Mouse (Mus musculus) heart, embryonic 15.5 days (tissue): ENCODE data around the gene Fam90a1b. TPM values are rescaled to one million over a fixed set of nuclear protein-coding genes. Genes with fewer than 3 reads are reported as not detected.
"Not testable (repeated sequence)": the region's sequence is repeated elsewhere in the genome, so short reads cannot be mapped to it uniquely, and the experiment has no call there.

Source experiments
- ATAC-seq: fragments of 200-750 bp; cut with Nextera tagmentation; replicated peaks from 2 replicates; pipeline ENCODE4 v1.8.0; 2017; ENCODE audit warnings: low read depth, moderate TSS enrichment; ENCODE audit not compliant: insufficient number of reproducible peaks, insufficient read depth, low FRiP score
- H3K27ac ChIP-seq: fragments of 300-500 bp; sonication (generic); 2 replicates; pipeline ENCODE4 v1.5.1; 2015; ENCODE audit warnings: mild to moderate bottlenecking, inconsistent platforms
- H3K27me3 ChIP-seq: fragments of 300-500 bp; sonication (generic); 2 replicates; pipeline ENCODE4 v1.6.1; 2015; ENCODE audit warnings: inconsistent platforms
- H3K36me3 ChIP-seq: fragments of 300-500 bp; sonication (generic); 2 replicates; pipeline ENCODE4 v1.6.1; 2015; ENCODE audit warnings: mild to moderate bottlenecking, inconsistent platforms
- H3K4me1 ChIP-seq: fragments of 300-500 bp; sonication (generic); replicated peaks from 2 replicates; pipeline ENCODE4 v1.6.1; 2015; ENCODE audit warnings: inconsistent platforms
- H3K4me2 ChIP-seq: fragments of 300-500 bp; sonication (generic); 2 replicates; pipeline ENCODE4 v1.6.1; 2015; ENCODE audit warnings: inconsistent platforms, mild to moderate bottlenecking, moderate library complexity
- H3K4me3 ChIP-seq: fragments of 300-500 bp; sonication (generic); 2 replicates; pipeline ENCODE4 v1.5.1; 2015; ENCODE audit warnings: mild to moderate bottlenecking, inconsistent platforms
- H3K9ac ChIP-seq: fragments of 300-500 bp; sonication (generic); 2 replicates; pipeline ENCODE4 v1.6.1; 2015; ENCODE audit warnings: mild to moderate bottlenecking, inconsistent platforms
- H3K9me3 ChIP-seq: fragments of 300-500 bp; sonication (generic); replicated peaks from 2 replicates; pipeline ENCODE4 v1.6.1; 2016; ENCODE audit warnings: inconsistent platforms
- WGBS: fragments of 180-500 bp; shearing (Covaris S2); methylation state at CpG from one replicate; pipeline ENCODE4 v1.1.7; 2015; ENCODE audit warnings: mixed read lengths; 5-methylcytosine and 5-hydroxymethylcytosine counted together
- microRNA-seq: library from miRNA; unstranded; fragments of <30 nt; microRNA quantifications from one replicate; pipeline ENCODE4, GENCODE M21; 2016
- polyA plus RNA-seq: library from polyadenylated mRNA; unstranded; fragments of >200 nt; fragmentation: Nextera tagmentation; extraction: Ambion mirVana; gene quantifications from 2 replicates; pipeline ENCODE4 v1.2.1, GENCODE M21; 2015

The Fam90a1b gene
- polyA plus RNA-seq = not detected in 2 replicates

- WGBS = 9% methylated on average over 46 of the region's 46 CpGs
- Histone ChIP-seq H3K27ac (peak within 1 kb of the TSS; percentile 85), H3K9me3 (no peaks in the 10 kb centered on the region), H3K9ac (peak within 1 kb of the TSS; percentile 70), H3K4me3 (peak within 1 kb of the TSS; percentile 69), H3K4me1 (peaks cover 8% of the 10 kb centered on the region; the same call in 1 of the 2 replicates), H3K4me2 (peak within 1 kb of the TSS; percentile 63), H3K36me3 (no peaks in the 10 kb centered on the region), H3K27me3 (peaks cover 57% of the 10 kb centered on the region)
- ATAC-seq = peak; percentile 99
Measured at GRCm38 (mm10) chrX:94366670-94367241, at the start of gene Fam90a1b, which contains the start of gene Apoo. Fam90a1b (minus strand) TSS chrX:94366777. Apoo (plus strand) TSS chrX:94367117.

DNA sequence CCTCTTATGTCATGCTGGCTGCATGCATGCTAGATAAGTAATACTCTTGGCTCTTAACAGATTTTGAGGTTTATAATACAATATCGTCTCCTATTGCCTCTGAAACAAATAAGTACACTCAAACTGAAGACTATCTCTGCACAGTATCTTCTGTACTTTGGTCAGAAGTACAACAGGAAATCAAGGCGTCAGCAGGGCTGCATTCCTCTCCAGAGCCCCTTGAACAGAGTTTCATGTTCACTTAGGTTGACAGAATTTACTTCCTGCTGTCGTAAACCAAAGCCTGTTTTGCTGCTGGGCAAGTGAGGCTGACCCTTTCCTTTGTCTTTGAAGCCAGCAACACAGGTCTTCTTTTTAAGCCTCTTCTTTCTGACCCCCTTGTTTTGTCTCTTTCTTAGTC, 42.4 kb upstream of the Fam90a1b start:
- Histone ChIP-seq H3K27me3 (peaks cover 3% of the 10 kb centered on the region; the same call in 1 of the 2 replicates), H3K4me3 (no peak overlapping the region), H3K9me3 (no peaks in the 10 kb centered on the region), H3K27ac (no peak overlapping the region), H3K4me2 (no peak overlapping the region), H3K9ac (no peak overlapping the region), H3K36me3 (no peaks in the 10 kb centered on the region), H3K4me1 (no peaks in the 10 kb centered on the region)
- 37% methylated on average over 3 of the region's 3 CpGs for WGBS
- ATAC-seq = no peak

DNA sequence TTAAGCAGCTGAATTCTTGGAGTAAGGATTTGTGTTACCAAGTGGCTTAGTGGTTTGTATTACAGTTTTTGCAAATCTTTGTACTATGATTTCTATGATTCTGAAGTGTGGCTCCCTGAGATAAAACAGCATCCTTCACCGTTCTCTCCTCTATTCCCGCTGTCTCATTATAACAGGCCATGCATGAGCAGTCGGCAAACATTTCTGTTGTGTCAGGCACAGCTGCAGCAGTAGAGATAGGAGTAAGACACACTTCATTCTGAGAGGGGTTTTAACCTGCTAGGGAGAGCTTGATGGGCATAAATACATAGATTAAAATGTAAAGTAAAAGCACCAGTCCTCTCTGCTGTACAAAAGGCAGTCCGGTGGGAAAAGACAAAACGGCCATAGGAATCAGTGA, 12.2 kb upstream of the Fam90a1b start:
- Histone ChIP-seq H3K4me3 (no peak overlapping the region), H3K36me3 (no peaks in the 10 kb centered on the region), H3K9ac (no peak overlapping the region), H3K4me1 (no peaks in the 10 kb centered on the region), H3K27ac (peak overlapping the region; percentile 47; the same call in 1 of the 2 replicates), H3K27me3 (peaks cover 10% of the 10 kb centered on the region), H3K4me2 (no peak overlapping the region), H3K9me3 (no peaks in the 10 kb centered on the region)
- 68% methylated on average over 5 of the region's 5 CpGs for WGBS
- no peak for ATAC-seq

- ATAC-seq = peak; percentile 24; the same call in 1 of the 2 replicates
- WGBS = 19% methylated on average over 17 of the region's 17 CpGs
- H3K9me3 ChIP-seq = no peaks in the 10 kb centered on the region
- peaks cover 52% of the 10 kb centered on the region for H3K27me3 ChIP-seq
- peak overlapping the region; percentile 69 for H3K4me3 ChIP-seq
- peak overlapping the region; percentile 70 for H3K9ac ChIP-seq
- H3K36me3 ChIP-seq = no peaks in the 10 kb centered on the region
- H3K4me2 ChIP-seq = peak overlapping the region; percentile 51
- H3K27ac ChIP-seq = peak overlapping the region; percentile 85
- peaks cover 8% of the 10 kb centered on the region; the same call in 1 of the 2 replicates for H3K4me1 ChIP-seq
Measured at GRCm38 (mm10) chrX:94367248-94367647, 671 bp upstream of the Fam90a1b start.

GRCm38 (mm10) chrX:94366029-94366428, 548 bp downstream of the Fam90a1b start:
- 22% methylated on average over 15 of the region's 16 CpGs for WGBS
- H3K9me3 ChIP-seq = no peaks in the 10 kb centered on the region
- H3K4me2 ChIP-seq = peak overlapping the region; percentile 63
- peak overlapping the region; percentile 69 for H3K4me3 ChIP-seq
- no peak for ATAC-seq
- H3K27me3 ChIP-seq = peaks cover 57% of the 10 kb centered on the region
- no peaks in the 10 kb centered on the region for H3K36me3 ChIP-seq
- H3K9ac ChIP-seq = no peak overlapping the region
- no peak overlapping the region for H3K27ac ChIP-seq
- H3K4me1 ChIP-seq = peaks cover 8% of the 10 kb centered on the region; the same call in 1 of the 2 replicates

GRCm38 (mm10) chrX:94365381-94365925, 1.1 kb downstream of the Fam90a1b start:
- no peak for ATAC-seq
- Histone ChIP-seq H3K4me1 (peaks cover 8% of the 10 kb centered on the region; the same call in 1 of the 2 replicates), H3K27me3 (peaks cover 62% of the 10 kb centered on the region), H3K9ac (no peak overlapping the region), H3K27ac (no peak overlapping the region), H3K4me2 (peak overlapping the region; percentile 63), H3K9me3 (no peaks in the 10 kb centered on the region), H3K36me3 (no peaks in the 10 kb centered on the region), H3K4me3 (peak overlapping the region; percentile 69)
- 26% methylated on average over 13 of the region's 14 CpGs for WGBS

GRCm38 (mm10) chrX:94343638-94344037, 22.9 kb downstream of the Fam90a1b start:
- not testable (repeated sequence) for H3K4me1 ChIP-seq, H3K9me3 ChIP-seq, H3K4me3 ChIP-seq, ATAC-seq, H3K9ac ChIP-seq, H3K27ac ChIP-seq, H3K36me3 ChIP-seq, H3K4me2 ChIP-seq
- peaks cover 43% of the 10 kb centered on the region for H3K27me3 ChIP-seq
- 87% methylated on average over 4 of the region's 4 CpGs for WGBS

- Histone ChIP-seq H3K9me3 (no peaks in the 10 kb centered on the region), H3K27ac (no peak overlapping the region), H3K4me3 (no peak overlapping the region), H3K27me3 (peaks cover 44% of the 10 kb centered on the region), H3K4me1 (no peaks in the 10 kb centered on the region), H3K36me3 (no peaks in the 10 kb centered on the region), H3K4me2 (no peak overlapping the region), H3K9ac (no peak overlapping the region)
- ATAC-seq = no peak
- WGBS = 80% methylated on average over 11 of the region's 11 CpGs
Measured at GRCm38 (mm10) chrX:94321036-94321902, 45.3 kb downstream of the Fam90a1b start.

Small RNA genes lying within 50 kb of the gene (microRNA-seq; reads per million reads assigned to microRNA genes)
- gene Gm44477 = not detected

Other genes starting within 250 kb of the Fam90a1b start
- 19.9 and 20.2 TPM in 2 replicates for gene Zfx, start 243.1 kb downstream of the Fam90a1b start, polyA plus RNA-seq
- gene Eif2s3x, start 153.9 kb downstream of the Fam90a1b start, polyA plus RNA-seq = 45.1 and 54.0 TPM in 2 replicates
- 4.4 and 4.8 TPM in 2 replicates for gene Klhl15, start 132.2 kb downstream of the Fam90a1b start, polyA plus RNA-seq
- gene Apoo, start 340 bp upstream of the Fam90a1b start, polyA plus RNA-seq = 178 and 229 TPM in 2 replicates
- 364 and 450 TPM in 2 replicates for gene Maged1, start 175.4 kb upstream of the Fam90a1b start, polyA plus RNA-seq